Mouse (Mus musculus) CH12.LX (cell line): ENCODE results near the gene Hdc.

Source experiments
- CTCF ChIP-seq, 2 experiments: IDR thresholded peaks in 1 of 2; conservative IDR thresholded peaks in 1 of 2; 2 replicates each; pipeline ENCODE4 v1.5.1; 2011 to 2012; ENCODE audit warnings: low read depth in 2 of 2, low read length in 2 of 2, improper control_type of control experiment in 1 of 2, inconsistent platforms in 1 of 2, mild to moderate bottlenecking in 1 of 2, moderate library complexity in 1 of 2
- GABPA ChIP-seq: IDR thresholded peaks from 2 replicates; pipeline ENCODE4 v1.6.1; 2012; ENCODE audit warnings: low read depth, low read length, improper control_type of control experiment, inconsistent platforms; ENCODE audit not compliant: insufficient replicate concordance
- MXI1 ChIP-seq: IDR thresholded peaks from 2 replicates; pipeline ENCODE4 v1.6.1; 2011; ENCODE audit warnings: mild to moderate bottlenecking, low read depth, low read length, improper control_type of control experiment
- PAX5 ChIP-seq: IDR thresholded peaks from 2 replicates; pipeline ENCODE4 v1.6.1; 2012; ENCODE audit warnings: low read length, inconsistent platforms, mixed read lengths

DNA sequence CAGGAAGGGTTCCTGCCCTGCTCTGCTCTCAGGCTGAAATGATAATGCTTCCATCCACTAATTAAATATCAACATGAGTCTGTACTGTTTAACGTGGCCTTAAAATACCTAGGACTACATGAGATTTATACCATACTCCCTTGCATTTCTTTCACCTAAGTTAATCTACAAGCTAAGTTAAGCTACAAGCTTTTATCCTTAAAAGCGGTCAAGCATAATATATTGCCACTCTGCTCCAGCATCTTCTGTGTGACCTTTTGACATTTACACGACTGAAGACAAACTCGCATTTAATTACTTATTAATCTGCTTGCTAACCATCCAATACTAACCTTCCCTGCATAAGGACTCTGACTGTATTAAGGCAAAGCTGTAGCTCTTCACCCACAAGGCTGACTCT, 33.8 kb upstream of the Hdc start:
- no peak for TF ChIP-seq GABPA
- no peak for TF ChIP-seq CTCF (conservative IDR thresholded peaks at IDR 0.05 in 1 of 2, IDR thresholded peaks at IDR 0.05 in 1 of 2; ENCODE audit: low read depth in 2 of 2, low read length in 2 of 2)
- TF ChIP-seq PAX5, result no peak
- no peak for TF ChIP-seq MXI1
